Mouse (Mus musculus) C2C12 (cell line): ENCODE results near the gene Cyp4x1. TPM values are rescaled to one million over a fixed set of nuclear protein-coding genes. Genes with fewer than 3 reads are reported as not detected.
A peak's percentile ranks its signal among the peaks of the same experiment; 100 is the strongest.

Source experiments
- H3K27me3 ChIP-seq: one replicate; pipeline ENCODE4 v1.6.1; 2011; ENCODE audit not compliant: control insufficient read depth, insufficient read depth, insufficient read length
- H3K36me3 ChIP-seq: one replicate; pipeline ENCODE4 v1.6.1; 2011; ENCODE audit not compliant: control insufficient read depth, insufficient read depth
- H3K4me3 ChIP-seq: one replicate; pipeline ENCODE4 v1.5.1; 2011; ENCODE audit warnings: mild to moderate bottlenecking, control low read depth; ENCODE audit not compliant: poor library complexity, insufficient read depth, severe bottlenecking
- H3K79me2 ChIP-seq: one replicate; pipeline ENCODE4 v1.6.1; 2011; ENCODE audit not compliant: control insufficient read depth, insufficient read depth
- H3K79me3 ChIP-seq: one replicate; pipeline ENCODE4 v1.6.1; 2011; ENCODE audit warnings: low read depth, control low read depth
- H3ac ChIP-seq: one replicate; pipeline ENCODE3; 2011; ENCODE audit warnings: low read depth; ENCODE audit not compliant: control insufficient read depth, insufficient read length
- CEBPB ChIP-seq: IDR thresholded peaks from one replicate; pipeline ENCODE4 v1.6.1; 2011; ENCODE audit warnings: low read depth, mild to moderate bottlenecking, control low read depth, moderate library complexity
- CTCF ChIP-seq: IDR thresholded peaks from one replicate; pipeline ENCODE4 v1.5.1; 2011; ENCODE audit not compliant: control insufficient read depth, insufficient read depth, insufficient read length
- FOSL1 ChIP-seq: IDR thresholded peaks from one replicate; pipeline ENCODE4 v1.8.0; 2011; ENCODE audit warnings: mild to moderate bottlenecking, low read length; ENCODE audit not compliant: poor library complexity, insufficient read depth, severe bottlenecking
- MAX ChIP-seq: IDR thresholded peaks from one replicate; pipeline ENCODE4 v1.6.1; 2011; ENCODE audit warnings: mild to moderate bottlenecking, control low read depth
- MYOD1 ChIP-seq: IDR thresholded peaks from one replicate; pipeline ENCODE4 v1.6.1; 2011; ENCODE audit warnings: low read depth; ENCODE audit not compliant: control insufficient read depth, insufficient read length
- MYOG ChIP-seq: IDR thresholded peaks from one replicate; pipeline ENCODE4 v1.6.1; 2011; ENCODE audit not compliant: control insufficient read depth, insufficient read length; ENCODE audit errors: extremely low read depth
- USF1 ChIP-seq: IDR thresholded peaks from one replicate; pipeline ENCODE4 v1.6.1; 2011; ENCODE audit warnings: low read depth, mild to moderate bottlenecking, control low read depth, moderate library complexity
- polyA plus RNA-seq: library from polyadenylated mRNA; unstranded; fragments of >200 nt; fragmentation: generic; extraction: Trizol; gene quantifications from one replicate; pipeline ENCODE4 v1.2.1, GENCODE M21; 2012; ENCODE audit warnings: missing spikeins

The Cyp4x1 gene
- polyA plus RNA-seq, 1 experiment = not detected

DNA sequence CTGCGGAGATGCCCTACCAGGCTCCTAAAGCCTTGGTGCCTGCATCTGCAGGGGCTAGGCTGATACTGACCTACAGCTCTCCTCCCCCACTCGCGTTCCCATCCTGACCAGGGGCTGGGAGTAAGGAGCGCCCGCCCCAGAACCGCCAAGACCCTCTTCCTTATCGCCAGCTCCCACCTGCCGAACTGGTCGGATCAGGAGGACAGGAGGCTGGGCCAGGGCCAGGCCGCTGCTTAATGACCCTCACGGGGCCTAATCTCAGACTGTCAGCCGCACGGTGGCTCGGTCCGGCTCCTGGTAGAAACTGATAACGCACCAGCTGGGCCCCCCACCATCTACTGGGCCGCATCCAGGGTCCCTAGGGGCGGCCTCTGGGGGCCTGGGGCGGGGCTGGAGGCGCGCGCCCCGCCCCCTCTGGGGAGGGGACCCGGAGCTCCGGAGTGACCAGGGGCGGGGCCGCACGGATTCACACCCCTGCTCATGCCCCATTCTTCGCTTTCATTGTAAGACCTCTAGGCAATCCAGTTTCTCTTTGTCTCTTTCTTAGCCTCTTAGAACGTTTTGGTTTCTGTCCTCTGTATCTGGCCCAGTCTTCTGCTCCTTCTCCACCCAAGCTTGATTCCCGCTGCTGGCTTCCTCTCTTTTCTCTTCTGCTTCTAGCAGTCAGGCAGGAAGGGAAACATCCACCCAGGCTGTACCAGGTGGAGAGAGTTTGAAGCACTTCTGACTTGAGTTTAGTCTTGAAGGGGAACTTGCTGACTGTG, 38.2 kb downstream of the Cyp4x1 start:
- Histone ChIP-seq H3K27me3 (peaks cover 3% of the 10 kb centered on the region), H3K36me3 (no peaks in the 10 kb centered on the region), H3ac (peak overlapping the region; percentile 18), H3K79me3 (no peaks in the 10 kb centered on the region), H3K79me2 (no peaks in the 10 kb centered on the region), H3K4me3 (no peak overlapping the region)
- TF ChIP-seq FOSL1 = no peak
- TF ChIP-seq MAX = no peak
- no peak for TF ChIP-seq USF1

- no peaks in the 10 kb centered on the region for H3K79me3 ChIP-seq
- H3K36me3 ChIP-seq = no peaks in the 10 kb centered on the region
- peaks cover 5% of the 10 kb centered on the region for H3K27me3 ChIP-seq
- H3ac ChIP-seq = no peak overlapping the region
- H3K79me2 ChIP-seq = no peaks in the 10 kb centered on the region
- no peak overlapping the region for H3K4me3 ChIP-seq
- TF ChIP-seq CEBPB (no peak), MYOG (no peak), USF1 (no peak), MAX (no peak), CTCF (no peak), MYOD1 (no peak), FOSL1 (no peak)
Measured at GRCm38 (mm10) chr4:115094056-115094455, 40.0 kb downstream of the Cyp4x1 start.

DNA sequence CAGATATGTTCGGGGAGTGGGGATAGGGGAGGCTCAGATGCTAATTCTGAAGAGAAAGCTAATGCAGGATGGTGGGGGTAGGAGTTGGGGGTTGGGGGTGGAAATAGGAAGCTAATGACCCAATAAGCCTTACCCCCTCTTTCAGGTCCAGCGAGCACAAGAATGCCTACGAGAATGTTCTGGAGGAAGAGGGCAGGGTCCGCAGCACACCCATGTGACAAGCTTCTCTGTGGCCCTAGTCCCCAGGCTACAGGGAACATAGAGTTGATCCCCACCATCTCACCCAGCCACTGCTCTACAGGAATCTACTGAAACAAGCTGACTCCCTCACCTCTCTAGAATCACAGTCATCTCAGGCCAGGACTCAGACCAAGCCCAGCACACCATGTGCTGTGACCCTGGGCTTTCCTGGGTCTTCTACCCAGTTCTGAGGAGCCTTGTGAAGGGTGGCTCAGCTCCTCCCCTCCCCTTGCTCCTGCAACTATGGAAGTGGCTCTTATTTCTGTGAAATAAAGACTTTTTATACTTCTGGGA, 40.7 kb downstream of the Cyp4x1 start:
- TF ChIP-seq MYOG (no peak), CTCF (no peak), MAX (no peak), MYOD1 (no peak), FOSL1 (no peak), USF1 (no peak), CEBPB (no peak)
- Histone ChIP-seq H3K79me3 (no peaks in the 10 kb centered on the region), H3K79me2 (no peaks in the 10 kb centered on the region), H3K36me3 (no peaks in the 10 kb centered on the region), H3K27me3 (peaks cover 12% of the 10 kb centered on the region), H3K4me3 (no peak overlapping the region), H3ac (no peak overlapping the region)

- Histone ChIP-seq H3ac (no peak overlapping the region), H3K79me2 (no peaks in the 10 kb centered on the region), H3K27me3 (peaks cover 27% of the 10 kb centered on the region), H3K79me3 (no peaks in the 10 kb centered on the region), H3K36me3 (no peaks in the 10 kb centered on the region), H3K4me3 (no peak overlapping the region)
- TF ChIP-seq MYOG (no peak), USF1 (no peak), MAX (no peak), CTCF (no peak), CEBPB (no peak), MYOD1 (no peak), FOSL1 (no peak)
Measured at GRCm38 (mm10) chr4:115091806-115092205, 42.3 kb downstream of the Cyp4x1 start.

DNA sequence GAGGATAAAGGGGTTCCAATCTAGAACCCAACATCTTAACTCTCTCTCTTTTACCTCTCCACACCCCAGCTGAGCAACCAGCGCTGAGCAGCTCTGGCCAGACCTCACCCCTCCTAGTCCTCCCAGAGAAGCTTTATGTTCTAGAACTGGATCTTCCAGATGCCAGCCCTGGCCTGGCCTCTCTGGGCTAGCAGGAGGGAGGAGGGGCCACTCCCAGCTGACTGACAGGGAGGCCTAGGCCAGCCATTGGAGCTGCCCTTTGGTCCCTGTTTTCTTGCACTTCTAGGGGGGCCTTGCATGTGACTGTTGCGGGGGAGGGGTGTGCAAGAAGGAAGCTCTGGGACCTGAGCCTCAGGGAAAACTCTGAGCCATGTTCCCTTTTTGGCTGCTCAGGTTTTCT, 43.5 kb downstream of the Cyp4x1 start:
- no peak for TF ChIP-seq MYOG
- no peak for TF ChIP-seq USF1
- no peak for TF ChIP-seq CEBPB
- TF ChIP-seq MYOD1 = no peak
- no peak for TF ChIP-seq CTCF
- no peak for TF ChIP-seq FOSL1
- no peak for TF ChIP-seq MAX
- Histone ChIP-seq H3K79me2 (no peaks in the 10 kb centered on the region), H3K79me3 (no peaks in the 10 kb centered on the region), H3K27me3 (peaks cover 27% of the 10 kb centered on the region), H3K36me3 (no peaks in the 10 kb centered on the region), H3ac (no peak overlapping the region), H3K4me3 (no peak overlapping the region)
